Mouse (Mus musculus) heart, adult 8-10 months (tissue): ENCODE measurements at regions not wholly inside any gene's neighbourhood (a gene's known extent, or its start where the extent isn't known, plus 50 kb on each side); places are given as distances from the start of the nearest gene placed in this dataset.

Experiments used
- DNase-seq: peaks from one replicate; pipeline ENCODE4 v3.0.0; 2022; ENCODE audit warnings: low spot score

DNA sequence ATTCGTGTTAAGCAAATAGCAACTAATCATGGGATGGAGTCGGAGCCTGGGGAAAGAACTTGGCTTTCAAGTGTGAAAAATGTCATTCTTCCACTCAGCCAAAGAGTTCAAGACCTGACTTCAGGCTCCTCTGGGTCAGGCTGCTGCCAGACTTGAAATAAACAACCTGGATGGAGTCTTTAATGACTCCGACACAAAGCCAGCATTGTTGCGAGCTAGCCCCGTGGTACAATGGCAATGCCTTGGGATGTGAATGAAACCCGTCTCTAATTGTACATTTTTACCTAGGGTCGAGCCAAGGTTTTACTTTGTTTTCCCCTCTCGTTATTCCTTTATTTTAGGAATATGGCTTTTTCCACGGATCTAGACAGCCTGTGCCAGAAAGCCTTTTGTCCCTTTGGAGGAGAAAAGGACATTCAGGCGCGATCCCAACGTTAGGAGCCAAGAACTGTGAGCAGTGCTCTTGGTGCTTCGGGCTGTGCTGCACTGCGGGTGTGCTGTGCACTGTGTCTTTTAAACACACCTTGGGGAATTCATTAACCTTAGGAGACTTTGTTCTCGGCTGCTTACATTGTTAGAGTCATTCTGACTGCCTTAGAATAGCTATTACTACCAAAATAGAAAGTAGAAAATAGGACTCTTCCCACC lies 398.1 kb downstream of the Cd83 start:
- peak; percentile 35 for DNase-seq

DNA sequence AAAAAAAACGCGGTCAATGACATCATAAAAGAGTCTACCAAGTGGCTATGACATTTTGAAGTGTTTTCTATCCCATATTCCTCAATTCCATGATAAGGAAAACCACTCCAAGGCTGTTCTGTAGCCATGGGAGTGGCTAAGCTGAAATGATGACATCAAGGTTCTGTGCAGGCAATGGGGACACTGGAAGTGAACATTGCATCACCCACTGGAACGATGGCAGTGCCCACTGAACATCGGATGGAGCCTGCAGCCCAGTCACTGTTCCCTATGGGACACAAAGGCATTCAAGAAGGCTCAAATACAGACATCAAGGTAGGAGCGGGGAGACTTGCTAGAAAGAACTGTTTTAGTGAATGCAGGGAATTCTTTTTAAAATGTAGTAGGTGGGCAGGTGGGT lies 410.8 kb downstream of the Cd83 start:
- no peak for DNase-seq

DNA sequence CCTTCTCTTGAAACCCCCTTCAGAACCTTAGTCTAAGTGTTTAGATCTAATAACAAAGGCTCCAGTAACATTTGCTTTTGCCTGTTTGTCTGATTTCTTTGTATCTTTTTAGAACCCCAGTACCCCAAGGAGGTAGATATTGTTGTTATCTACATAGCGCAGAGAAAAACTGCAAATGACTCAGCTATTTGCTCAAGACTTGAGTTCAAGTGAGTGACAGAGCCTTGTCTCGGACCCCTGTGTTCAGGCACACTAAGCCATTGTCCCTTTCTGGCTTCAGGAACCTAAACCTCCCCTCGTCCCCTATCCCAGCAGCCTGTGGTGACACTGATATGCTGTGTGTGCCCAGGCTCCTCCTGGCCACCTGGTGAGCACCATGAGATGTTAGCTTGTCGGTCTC lies 421.5 kb downstream of the Cd83 start:
- DNase-seq: no peak

DNA sequence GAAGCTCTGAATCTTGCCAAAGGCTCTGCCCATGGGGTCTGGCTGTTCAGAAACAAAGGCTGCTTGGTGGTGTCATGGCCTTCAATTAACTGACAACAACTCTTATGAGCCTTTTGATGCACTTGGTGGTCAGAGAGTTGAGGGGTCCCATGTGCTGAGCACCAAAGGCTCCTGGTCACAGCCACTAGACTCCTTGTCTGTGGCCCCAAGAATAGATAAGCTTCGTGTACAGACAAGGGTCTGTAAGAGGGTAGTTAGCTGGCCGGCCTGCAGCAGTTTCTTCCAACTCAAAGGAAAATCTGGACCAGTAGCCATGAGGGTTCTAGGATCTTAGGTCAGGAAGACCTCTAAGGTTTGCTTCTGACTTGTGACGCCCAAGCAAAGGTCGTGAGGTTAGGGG lies 421.9 kb downstream of the Cd83 start:
- no peak for DNase-seq

DNA sequence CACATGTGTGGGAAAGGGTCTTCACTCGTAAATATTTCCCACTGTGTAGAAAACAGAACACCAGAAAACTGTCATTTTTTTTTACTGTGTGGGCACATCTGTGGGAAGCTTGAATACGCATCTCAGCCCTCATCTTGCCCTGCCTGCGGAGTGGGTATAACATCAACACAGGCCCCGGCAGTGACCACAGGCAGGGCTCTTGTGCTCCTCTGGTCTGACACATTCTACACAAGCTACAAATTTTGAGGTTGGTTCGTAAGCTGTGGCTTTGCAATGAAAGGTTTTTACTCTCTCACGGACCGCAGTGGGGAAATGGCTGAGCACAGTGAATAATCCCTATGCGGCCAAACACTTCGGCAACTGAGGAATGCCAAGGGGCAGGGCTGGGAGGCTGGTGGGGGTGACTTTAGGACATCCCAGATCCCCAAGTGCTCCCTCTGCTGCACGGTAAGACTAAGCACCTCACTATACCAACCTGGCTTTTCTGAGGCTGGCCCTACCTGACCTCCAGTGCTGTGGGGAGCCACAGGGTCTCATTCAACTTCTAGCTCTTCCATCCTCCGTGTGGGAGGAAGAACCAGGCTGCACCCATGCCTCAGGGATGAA lies 422.9 kb downstream of the Cd83 start:
- no peak for DNase-seq

DNA sequence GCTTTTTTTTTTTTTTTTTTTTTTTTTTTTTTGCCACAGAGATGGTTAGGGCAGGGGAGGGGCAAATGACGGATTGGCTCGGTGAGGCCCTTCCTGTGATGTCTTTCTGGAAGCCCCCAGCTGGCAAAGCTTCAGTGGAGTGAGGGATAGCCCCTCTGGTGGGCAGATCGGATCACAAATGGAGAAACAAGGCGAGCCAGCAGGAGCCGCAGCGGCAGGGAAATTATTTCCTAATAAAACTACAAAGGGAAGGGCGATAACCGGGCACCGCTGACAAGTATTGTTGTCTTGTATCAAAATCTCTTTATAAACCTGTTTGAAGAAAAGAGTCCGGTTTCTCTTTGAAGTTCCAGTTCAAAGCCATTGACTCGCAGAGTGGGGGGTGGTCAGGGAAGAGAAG lies 424.5 kb downstream of the Cd83 start:
- no peak for DNase-seq

DNA sequence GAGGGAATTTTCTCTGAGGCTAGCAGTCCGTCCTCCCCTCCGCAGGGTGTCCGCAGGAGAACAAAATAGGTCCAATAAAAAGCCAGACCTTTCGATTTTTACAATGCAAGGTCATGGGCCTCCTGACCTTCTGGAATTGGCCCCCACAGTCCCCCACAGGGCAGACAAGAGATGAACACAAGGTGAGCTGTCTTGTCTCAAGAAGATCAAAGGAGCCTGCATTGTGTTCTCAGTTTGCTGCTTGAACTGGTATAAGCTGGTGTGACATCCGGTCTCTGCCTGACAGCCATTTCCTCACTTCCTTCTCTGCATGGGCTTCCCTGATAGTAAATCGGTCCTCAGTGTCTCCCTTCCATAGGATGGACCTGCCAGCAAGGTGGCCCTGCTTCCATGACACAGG lies 425.5 kb downstream of the Cd83 start:
- DNase-seq: no peak

DNA sequence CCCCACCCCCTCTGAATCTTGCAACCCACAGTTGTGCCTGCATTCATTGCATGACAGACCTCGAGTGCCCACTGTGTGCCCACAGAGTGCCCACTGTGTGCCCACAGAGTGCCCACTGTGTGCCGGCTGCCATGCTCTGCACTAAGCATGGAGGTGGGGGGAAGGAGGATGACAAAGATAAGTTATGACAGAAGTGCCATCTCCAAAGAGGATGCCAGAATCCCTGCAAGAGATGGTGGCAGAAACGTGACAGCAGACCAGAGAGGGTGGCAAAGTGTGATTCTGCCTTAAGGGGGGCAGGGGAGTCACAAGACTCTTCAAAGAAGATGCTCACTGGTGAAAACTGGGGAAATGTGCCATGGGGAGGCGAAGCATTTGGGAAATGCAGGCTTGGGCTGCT lies 427.8 kb downstream of the Cd83 start:
- no peak for DNase-seq

DNA sequence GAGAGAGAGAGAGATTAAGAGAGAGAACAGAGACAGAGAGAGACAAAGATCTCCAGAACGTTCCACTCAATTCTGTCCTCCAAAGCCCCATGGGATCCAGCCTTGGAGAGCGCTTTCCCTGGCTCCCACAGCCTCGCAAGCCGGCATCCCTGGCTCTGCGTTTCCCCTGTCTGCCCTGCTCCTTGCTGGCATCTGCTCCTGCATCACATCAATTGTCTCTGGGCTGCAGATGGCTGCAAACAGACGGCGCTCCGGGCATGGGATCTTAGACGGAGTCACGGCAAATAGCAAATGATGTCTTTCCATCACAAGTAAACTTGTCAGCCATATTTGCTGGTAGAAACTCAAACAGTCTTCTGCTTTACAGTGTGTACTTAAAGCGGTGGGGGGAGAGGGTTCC lies 428.4 kb downstream of the Cd83 start:
- DNase-seq: no peak

DNA sequence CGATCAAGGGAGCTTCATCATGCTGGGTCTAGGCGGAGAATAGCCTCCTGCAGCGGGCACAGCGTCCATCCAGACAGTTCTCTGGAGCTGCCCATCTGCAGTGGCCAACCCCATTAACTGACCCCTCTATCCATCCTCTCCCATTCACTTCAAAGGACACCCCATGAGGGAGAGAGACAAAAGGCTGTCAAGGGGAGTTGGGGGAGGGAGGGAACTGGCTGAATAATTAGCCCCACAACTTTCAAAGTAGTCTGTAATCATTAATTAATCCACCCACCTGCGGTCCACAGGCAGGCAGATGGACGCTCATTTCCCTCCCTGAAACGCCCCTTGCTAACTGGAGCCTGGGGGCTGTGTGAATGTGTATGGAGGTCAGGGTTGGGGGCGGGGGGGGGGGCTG lies 433.7 kb downstream of the Cd83 start:
- DNase-seq: no peak

DNA sequence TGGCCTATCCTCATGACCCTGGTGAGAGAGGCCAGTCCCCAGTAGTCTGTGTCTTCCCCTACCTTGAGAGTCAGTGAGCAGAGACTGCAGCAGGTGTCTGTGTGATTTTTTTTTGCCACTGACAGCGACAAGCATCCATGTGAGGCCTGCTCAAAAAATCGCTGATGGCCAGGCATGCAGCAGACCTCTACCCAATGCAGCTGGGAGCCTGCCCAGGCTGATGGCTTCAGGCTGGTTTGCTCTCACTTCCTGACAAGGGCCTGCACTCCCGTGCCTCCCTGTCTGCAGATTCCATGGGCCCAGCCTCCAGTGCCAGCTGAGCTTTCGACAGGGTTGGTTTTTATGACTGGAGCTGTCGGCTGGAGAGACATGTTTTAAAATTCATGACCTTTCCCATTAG lies 437.1 kb downstream of the Cd83 start:
- no peak for DNase-seq

DNA sequence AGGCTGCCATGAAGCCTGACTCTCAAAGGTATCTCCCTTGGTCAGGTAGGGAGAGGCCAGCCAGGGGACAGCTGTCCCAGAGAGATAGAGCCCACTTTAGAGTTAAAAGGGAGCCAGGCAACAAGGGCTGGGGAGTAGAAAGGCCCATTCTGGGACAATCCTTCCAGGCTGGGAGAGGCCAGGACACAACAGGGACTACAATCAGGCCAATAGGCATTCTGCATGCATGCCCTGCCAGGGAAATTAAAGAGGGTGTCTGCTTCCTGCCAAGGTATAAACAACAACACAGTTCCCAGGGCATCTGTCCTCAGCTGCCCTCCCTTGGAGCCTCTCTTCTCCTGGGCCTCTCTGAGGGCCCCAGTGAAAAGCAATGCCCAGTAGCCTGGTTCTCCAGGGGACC lies 437.8 kb downstream of the Cd83 start:
- DNase-seq: peak; percentile 65

DNA sequence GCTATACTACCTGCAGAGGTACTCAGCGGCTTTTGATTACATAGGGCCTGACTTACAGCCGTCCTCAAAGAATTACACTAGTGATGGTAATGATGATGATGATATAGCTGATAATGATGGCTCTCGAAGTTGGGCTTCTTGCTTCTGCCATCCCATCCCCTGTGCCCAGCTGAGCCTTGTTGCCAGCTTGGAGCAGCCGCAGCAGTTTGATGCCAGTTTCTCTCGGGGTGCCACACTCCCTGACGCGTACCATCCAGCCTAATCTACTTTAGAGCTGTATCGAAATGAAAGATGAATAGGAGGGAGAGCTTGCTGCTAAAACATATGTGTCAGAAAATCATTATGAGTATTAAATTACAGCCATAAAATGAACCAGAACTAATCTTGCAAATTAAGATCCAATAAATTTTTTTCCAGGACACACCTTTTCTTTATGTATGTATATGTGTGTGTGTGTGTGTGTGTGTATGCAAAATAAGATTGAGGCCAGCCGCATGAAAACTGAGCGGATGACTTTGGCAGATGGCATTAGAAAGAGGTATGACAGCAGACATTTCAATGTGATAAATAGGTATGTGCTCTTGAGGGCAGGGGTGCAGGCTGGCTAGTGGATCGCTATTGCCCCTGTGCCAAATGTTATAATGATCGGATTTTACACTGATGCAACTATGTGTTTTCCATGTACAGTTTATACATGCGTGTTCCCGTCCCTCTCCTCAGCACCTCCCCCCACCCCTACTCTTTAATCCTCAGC lies 443.3 kb downstream of the Cd83 start:
- DNase-seq: no peak

DNA sequence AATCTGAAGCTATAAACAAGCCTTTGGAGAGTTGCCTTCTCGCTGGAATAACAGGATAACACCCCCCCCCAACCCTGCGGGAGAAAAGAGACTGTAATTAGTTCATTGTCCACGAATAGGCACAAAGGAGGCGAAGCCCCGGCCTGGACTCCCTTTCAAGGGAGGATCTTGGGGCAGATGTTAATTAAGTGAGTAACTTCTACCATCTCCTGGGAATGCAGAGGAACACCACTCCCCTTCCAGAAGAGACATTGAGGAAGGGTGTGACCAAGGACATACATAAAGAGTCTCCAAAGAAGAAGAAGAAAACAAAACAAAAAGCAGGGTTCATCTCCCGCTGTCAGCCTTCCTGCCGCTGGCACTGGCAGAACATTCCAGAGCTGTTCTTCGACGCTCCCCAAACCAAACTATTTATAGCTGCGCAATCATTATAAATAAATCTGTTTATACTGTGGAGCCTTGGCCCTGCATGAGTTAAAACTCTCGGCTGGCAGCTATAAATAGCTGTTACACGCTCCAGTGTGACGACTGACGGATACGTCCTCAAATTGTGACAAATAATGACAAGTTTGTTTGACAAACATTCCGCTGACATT lies 444.1 kb downstream of the Cd83 start:
- DNase-seq: peak; percentile 80

DNA sequence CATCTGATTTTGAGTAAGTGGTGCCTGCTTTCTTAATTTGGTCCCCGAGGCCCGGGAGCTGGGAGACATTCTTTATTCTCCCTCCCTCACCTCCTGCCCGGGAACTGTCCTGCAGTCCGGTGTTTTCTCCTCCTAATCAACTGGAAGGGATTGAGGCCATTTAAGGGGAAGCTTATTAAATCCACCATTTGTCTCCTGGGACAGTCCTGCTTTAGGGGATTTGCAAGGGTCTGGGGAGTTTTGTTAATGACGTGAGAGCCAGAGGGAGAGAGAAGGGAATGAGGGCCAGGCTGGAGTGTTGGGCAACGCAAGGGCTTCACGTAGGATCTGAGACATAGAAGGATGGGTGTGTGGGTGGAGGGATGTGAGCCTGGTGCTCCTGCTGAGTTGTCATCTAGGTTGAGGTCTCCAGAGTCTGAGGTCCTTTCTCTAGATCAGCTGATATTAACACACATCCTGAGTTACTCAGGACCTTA lies 444.6 kb downstream of the Cd83 start:
- no peak for DNase-seq

DNA sequence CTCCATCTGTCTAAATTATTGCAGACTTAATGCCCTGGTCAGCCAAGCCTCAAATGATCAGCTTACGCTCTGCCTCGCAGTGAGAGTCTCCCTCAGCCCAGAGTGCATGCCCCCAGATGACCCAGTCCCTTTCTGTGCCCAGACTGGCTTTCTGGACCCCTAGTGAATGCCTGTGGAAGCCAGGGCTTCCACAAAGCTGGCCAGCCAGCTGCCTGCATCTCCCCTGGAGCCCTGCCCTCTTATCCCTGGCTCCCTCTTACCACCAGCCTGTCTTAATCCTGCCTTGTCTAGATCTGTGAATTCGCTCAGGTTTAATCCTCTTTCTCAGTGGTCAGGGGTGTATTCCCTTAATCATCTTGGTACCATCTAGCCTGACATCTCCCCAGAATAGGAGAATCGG lies 446.8 kb downstream of the Cd83 start:
- DNase-seq: no peak

DNA sequence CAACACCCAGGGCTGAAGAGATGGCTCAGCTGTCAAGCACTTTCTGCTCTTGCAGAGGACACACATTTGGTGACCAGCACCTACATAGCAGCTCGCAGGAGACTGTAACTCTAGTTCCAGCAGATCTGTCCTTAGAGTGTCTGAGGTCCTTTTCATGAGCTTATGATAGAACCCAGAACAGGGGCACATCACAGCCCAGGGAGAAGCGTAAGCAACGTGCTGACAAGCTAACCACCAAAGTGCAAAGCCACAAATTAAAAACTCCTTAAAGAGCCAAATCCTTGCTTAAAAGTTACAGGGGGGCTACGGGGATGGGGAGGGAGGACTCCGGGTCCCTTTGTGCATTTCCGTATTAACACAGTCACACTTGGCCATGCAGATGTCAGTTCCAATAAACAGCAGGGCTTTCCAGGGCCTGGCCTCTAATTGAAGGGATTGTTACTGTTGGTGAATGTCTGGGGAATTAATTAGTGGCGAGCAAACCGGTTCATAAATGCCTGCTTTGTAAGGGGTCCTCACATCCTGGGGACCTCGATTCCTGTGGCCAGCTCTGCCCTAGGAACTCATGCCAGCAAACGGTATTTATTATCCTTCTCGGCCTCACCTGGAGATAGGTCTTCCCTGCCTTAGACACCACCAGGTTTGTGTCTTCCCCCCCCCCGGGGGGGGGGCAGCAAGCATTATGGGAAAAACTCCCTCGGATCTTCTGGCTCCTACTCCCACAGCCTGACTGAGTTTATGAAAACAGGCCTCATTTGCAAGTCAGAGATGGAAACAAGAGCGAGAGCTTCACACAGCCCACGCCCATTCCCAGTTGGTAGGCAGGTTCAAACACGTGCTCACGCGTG lies 447.5 kb downstream of the Cd83 start:
- peak; percentile 41 for DNase-seq

DNA sequence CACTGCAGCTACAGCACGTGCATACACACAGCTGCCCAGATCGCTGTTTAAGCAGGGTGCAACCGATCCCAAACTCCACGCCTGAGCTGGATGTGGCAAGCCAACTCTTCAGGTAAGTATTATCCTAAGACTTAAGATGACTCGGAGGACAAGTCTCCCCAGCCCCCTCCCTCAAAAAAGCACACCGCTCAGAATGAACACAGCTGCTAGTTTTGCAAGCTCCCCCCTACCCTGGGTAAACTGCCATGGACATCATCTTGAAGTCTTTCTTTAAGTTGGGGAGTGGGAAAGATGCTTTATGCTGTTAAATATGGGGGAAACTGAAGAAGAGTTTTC lies 448.1 kb downstream of the Cd83 start:
- DNase-seq: no peak

DNA sequence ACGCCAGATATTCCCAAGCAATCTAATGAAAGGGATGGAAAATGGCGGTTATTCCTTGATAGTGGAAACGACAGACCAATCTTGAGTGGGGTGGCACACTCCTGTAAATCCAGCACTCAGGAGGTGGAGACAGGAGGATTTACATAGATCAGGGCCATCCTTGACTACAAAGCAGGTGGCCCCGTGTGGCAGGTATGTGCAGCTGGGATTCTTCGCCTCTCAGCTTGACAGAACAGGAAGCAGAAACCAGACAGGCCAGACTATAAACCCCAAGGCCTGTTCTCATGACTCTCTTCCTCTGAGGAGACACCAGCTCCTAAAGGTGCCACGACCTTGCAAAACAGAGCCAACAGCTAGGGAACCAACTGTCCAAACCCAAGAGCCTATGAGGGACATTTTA lies 449.7 kb downstream of the Cd83 start:
- DNase-seq: no peak

DNA sequence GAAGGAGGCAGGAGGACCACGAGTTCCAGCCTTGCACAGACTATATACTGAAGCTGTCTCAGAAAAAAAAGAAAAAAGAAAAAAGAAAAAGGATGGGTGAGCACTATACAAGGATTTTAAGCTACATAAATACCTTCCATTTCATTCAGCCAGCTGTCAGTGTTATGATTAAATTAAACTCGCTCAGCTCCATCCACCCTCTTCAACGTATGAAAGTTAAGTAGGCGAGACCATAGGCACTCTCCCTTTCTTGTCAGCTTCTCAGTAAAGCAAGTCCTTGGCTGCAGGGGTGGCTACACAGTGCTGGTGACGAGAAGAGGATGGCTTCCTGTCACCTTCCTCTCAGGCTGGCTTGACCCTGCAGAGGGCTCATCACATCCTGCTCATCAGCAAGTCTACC lies 450.7 kb downstream of the Cd83 start:
- DNase-seq: no peak

DNA sequence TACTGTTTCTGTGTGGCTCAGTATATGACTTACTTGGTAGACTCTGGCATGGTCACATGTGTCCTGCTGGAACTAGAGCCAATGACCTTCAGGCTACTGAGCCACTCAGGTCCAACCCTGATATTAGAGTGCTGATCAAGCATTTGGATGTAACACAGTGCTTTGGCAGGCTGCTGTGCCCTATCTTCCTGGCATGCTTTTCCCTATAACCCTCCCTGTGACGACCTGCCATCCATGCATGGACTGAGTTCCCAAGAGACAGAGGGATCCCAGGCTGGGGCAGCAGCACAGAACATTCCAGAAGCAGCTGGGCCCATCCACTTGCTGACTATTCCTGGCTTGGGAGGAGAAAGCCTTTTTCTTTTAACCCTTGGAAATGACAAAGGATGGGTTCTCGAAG lies 451.4 kb downstream of the Cd83 start:
- peak; percentile 70 for DNase-seq

DNA sequence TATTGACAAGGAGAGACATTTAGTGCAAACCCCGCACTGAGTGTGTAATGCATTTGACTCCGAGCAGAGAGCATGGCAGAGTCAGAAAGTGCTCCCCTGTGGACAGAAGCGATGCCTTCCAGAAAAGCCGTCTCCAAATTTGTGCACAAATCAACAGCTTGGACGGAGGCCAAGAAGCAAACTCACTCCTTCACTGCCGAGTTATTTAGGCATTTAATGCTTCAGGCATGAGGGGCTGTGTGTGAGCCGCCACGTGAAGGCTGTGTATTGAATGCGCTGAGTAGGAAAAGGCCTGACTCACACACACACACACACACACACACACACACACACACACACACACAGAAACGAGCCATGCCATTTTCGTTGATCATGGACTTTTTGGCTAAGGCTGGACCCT lies 453.7 kb downstream of the Cd83 start:
- no peak for DNase-seq
